In the genomic region with DNA sequence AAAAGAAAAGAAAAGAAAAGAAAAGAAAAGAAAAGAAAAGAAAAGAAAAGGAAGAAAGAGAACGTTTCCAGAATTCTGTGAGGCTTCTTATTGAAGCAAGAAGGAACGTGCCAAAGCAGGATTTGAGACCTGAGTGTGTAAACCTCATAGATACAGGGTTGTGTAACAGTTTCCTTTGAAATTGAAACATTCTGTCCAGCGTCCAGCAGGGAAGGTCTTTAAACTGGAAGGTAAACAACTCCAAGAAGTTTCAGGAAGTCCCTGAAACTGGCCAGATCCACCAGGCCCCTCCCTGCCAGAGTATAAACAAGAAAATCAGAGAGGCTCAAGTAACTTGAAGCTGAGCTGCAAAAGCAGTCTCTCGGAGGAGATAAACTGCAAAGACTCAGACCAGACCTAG, we compare ENCODE assay signal across 21 mouse cellular contexts. TPM values are rescaled to one million over a fixed set of nuclear protein-coding genes. Genes with fewer than 3 reads are reported as not detected.
A peak's percentile ranks its signal among the peaks of the same experiment; 100 is the strongest.
DNase-seq lines count a peak whose midpoint lies in the region; ATAC-seq lines count a peak whose summit lies in the region.
"Had no signal": no experiment of that assay in that cellular context is flagged by ENCODE, and none has a peak within 500 bp of the region (broad histone marks: within the 10 kb centered on the region; RNA-seq: fewer than 3 reads in every experiment).

No protein-coding gene starts in this region.

- peak; percentile 85 for DNase-seq in heart, adult 11 months
- DNase-seq in heart, postnatal 14 days, result no peak
- DNase-seq in testis, postnatal 14 days (ENCODE audit: low spot score), result peak; percentile 24
- no peak for DNase-seq in testis, postnatal 10 days (ENCODE audit: low spot score)
- peak; percentile 14 for DNase-seq in lung, postnatal 14 days
- peak; percentile 30 for DNase-seq in yolk sac, embryonic 10.5 days (ENCODE audit: low spot score)
- no peak for DNase-seq in ovary, postnatal 14 days (ENCODE audit: low spot score)
- DNase-seq: adrenal gland, adult 8-10 months; cerebellum, adult 2 months; cerebellum, postnatal 25 days; gastrocnemius, adult 2 months; layer of hippocampus, adult 9-11 months; thymus, postnatal 4 days had no signal

- H3K36me3 ChIP-seq in forebrain, embryonic 16.5 days (ENCODE audit: control insufficient read depth, insufficient read depth), result 0 out of 2 replicates have a peak, but pooled peaks cover 2% of the 10 kb centered on the region
- H3K36me3 ChIP-seq: G1E; hindbrain, embryonic 12.5 days had no signal

- H3K27me3 ChIP-seq in forebrain, embryonic 16.5 days (replicated peaks; ENCODE audit: control insufficient read depth, insufficient read depth, low read length), result no peaks in the 10 kb centered on the region
- H3K27me3 ChIP-seq: heart, embryonic 13.5 days had no signal

- no peak overlapping the region for H3K9ac ChIP-seq in forebrain, embryonic 16.5 days (replicated peaks; ENCODE audit: low read depth, low read length)

- WGBS in forebrain, embryonic 16.5 days, result 32% methylated on average over 4 of the region's 4 CpGs

- no peak overlapping the region for H3K4me3 ChIP-seq in forebrain, embryonic 16.5 days (replicated peaks; ENCODE audit: low read length)

- H3K4me1 ChIP-seq in forebrain, embryonic 16.5 days (replicated peaks; ENCODE audit: control insufficient read depth, insufficient read depth, low read length), result peaks cover 26% of the 10 kb centered on the region

- H3K4me2 ChIP-seq in forebrain, embryonic 16.5 days (ENCODE audit: low read length), result no peak overlapping the region

- H3K27ac ChIP-seq in forebrain, embryonic 16.5 days (ENCODE audit: low read length), result no peak overlapping the region
- H3K27ac ChIP-seq: limb, embryonic 13.5 days; liver, embryonic 14.5 days; macrophage had no signal

- intact Hi-C loops in heart, postnatal 14 days (cut with DNase I), result no loop called here

- peaks cover under 1% of the 10 kb centered on the region; the same call in 1 of the 2 replicates for H3K9me3 ChIP-seq in forebrain, embryonic 16.5 days (ENCODE audit: control insufficient read depth, low read length)
- H3K9me3 ChIP-seq: heart, embryonic 13.5 days had no signal

- ATAC-seq in forebrain, embryonic 16.5 days, result no peak
- ATAC-seq: activated CD4-positive, CD25-positive, alpha-beta regulatory T cell, adult 4 months had no signal

RNA-seq across cellular contexts. Expression of a gene that starts 0.9 kb away (rescaled TPM):
- total RNA-seq in heart, postnatal 14 days (2021), result 10 to 100 TPM; 21.8 to 24.0 TPM
- 20.9 and 26.9 TPM in 2 replicates for polyA plus RNA-seq in forebrain, embryonic 16.5 days (2015; fragmentation: Nextera tagmentation; extraction: Ambion mirVana)
- polyA plus RNA-seq: activated CD4-positive, CD25-positive, alpha-beta regulatory T cell, adult 4 months had no signal

RNA-seq across cellular contexts. Expression of a gene that starts 53.8 kb away (rescaled TPM):
- total RNA-seq in heart, postnatal 14 days (2021), result 10 to 100 TPM; 16.6 to 17.3 TPM
- polyA plus RNA-seq in forebrain, embryonic 16.5 days (2015; fragmentation: Nextera tagmentation; extraction: Ambion mirVana), result 11.1 and 12.2 TPM in 2 replicates
- polyA plus RNA-seq: activated CD4-positive, CD25-positive, alpha-beta regulatory T cell, adult 4 months; G1E had no signal

Comparison
In these comparisons a context has a peak if more than half of its experiments do, and no peak if none do; other contexts are left out.
1. DNase-seq: peak in heart, adult 11 months (single experiment), testis, postnatal 14 days (single experiment), lung, postnatal 14 days (single experiment) and yolk sac, embryonic 10.5 days (single experiment); none in heart, postnatal 14 days (0 of 2), testis, postnatal 10 days (single experiment) and ovary, postnatal 14 days (single experiment).